9 mouse cellular contexts compared by ENCODE assay signal in the genomic region with DNA sequence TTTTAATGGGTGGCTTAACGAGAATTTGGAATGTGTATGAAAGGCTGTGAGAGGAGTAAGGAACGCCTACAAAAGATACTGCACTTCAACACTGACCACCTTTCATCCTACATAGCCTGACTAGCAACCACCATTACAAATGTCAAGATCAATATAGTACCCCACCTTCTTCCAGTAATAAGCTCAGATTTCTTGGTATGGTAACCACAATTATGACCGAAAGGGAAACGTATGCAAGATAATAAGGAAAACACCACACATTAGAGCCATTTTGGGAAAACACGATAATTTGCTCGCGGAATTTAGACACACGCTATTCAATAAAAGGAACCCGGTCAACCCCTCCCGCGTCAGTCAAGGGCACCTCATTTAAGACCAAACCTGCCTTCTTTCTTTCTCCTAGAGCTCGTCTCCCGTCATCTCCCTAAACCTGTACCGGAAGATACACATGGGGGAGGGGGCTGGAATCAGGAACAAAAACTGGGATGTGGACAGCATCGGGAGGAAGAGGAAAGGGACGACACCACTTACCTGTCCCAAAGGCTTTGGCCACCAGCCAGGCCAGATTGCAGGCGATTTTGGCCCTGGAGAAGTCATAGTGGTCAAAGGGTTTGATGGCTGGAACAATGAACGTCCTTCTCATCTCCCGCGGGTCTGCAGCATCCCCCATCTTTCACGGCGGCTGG. TPM values are rescaled to one million over a fixed set of nuclear protein-coding genes. Genes with fewer than 3 reads are reported as not detected.
A peak's percentile ranks its signal among the peaks of the same experiment; 100 is the strongest.
DNase-seq lines count a peak whose midpoint lies in the region; ATAC-seq and TF ChIP-seq lines count a peak whose summit lies in the region.
"Had no signal": no experiment of that assay in that cellular context is flagged by ENCODE, and none has a peak within 500 bp of the region (broad histone marks: within the 10 kb centered on the region; RNA-seq: fewer than 3 reads in every experiment).

No protein-coding gene starts in this region.

- under 1% methylated on average over 22 of the region's 22 CpGs for WGBS in cerebellum, adult 2 months
- WGBS in midbrain, postnatal 0 days, result under 1% methylated on average over 22 of the region's 22 CpGs

- H3K9ac ChIP-seq in midbrain, postnatal 0 days (replicated peaks; ENCODE audit: low read length, poor library complexity, severe bottlenecking), result peak overlapping the region; percentile 96

- intact Hi-C loops in left cerebral cortex, postnatal 4 days (cut with DNase I), result no loop called here

- peak overlapping the region; percentile 70 for H3K4me3 ChIP-seq in erythroblast, embryonic 14.5 days (replicated peaks)
- peak overlapping the region; percentile 90 for H3K4me3 ChIP-seq in cerebellum, adult 2 months (replicated peaks; ENCODE audit: insufficient read depth, low read depth, low read length)
- peak overlapping the region; percentile 98 for H3K4me3 ChIP-seq in midbrain, postnatal 0 days (ENCODE audit: low read depth, low read length)

- peak overlapping the region; percentile 92 for H3K27ac ChIP-seq in cerebellum, adult 2 months (ENCODE audit: insufficient read depth, low read length)
- H3K27ac ChIP-seq in midbrain, postnatal 0 days (ENCODE audit: low read depth, low read length), result peak overlapping the region; percentile 97

- no peaks in the 10 kb centered on the region for H3K27me3 ChIP-seq in erythroblast, embryonic 14.5 days (ENCODE audit: control insufficient read depth)
- H3K27me3 ChIP-seq in cerebellum, adult 2 months (ENCODE audit: control insufficient read depth, insufficient read depth, low read length), result no peaks in the 10 kb centered on the region
- no peaks in the 10 kb centered on the region for H3K27me3 ChIP-seq in midbrain, postnatal 0 days (ENCODE audit: insufficient read depth, low read length)
- H3K27me3 ChIP-seq: Patski had no signal

- H3K4me1 ChIP-seq in erythroblast, embryonic 14.5 days (ENCODE audit: control insufficient read depth), result peaks cover 67% of the 10 kb centered on the region
- peaks cover 9% of the 10 kb centered on the region for H3K4me1 ChIP-seq in cerebellum, adult 2 months (ENCODE audit: control insufficient read depth, insufficient read depth, low read length)
- H3K4me1 ChIP-seq in midbrain, postnatal 0 days (ENCODE audit: insufficient read depth, low read length), result peaks cover 5% of the 10 kb centered on the region; the same call in 1 of the 2 replicates

- no peak for TF ChIP-seq CTCF in cerebellum, adult 2 months (IDR thresholded peaks at IDR 0.05; ENCODE audit: borderline replicate concordance, insufficient read depth, low read depth, low read length)
- no peak for TF ChIP-seq CTCF in midbrain, postnatal 0 days (IDR thresholded peaks at IDR 0.05)

- H3K9me3 ChIP-seq in erythroblast, embryonic 14.5 days (ENCODE audit: control insufficient read depth, low read length), result peaks cover 6% of the 10 kb centered on the region
- H3K9me3 ChIP-seq in midbrain, postnatal 0 days (ENCODE audit: low read length), result no peaks in the 10 kb centered on the region

- no peak for ATAC-seq in erythroblast, adult 5-6 weeks (replicated peaks; ENCODE audit: low FRiP score, poor library complexity, severe bottlenecking)
- ATAC-seq in midbrain, postnatal 0 days (ENCODE audit: low FRiP score), result no peak

- peak; percentile 10 for DNase-seq in 416B (ENCODE audit: low read depth)
- DNase-seq in cerebellum, adult 2 months, result peak; percentile 70 to 75
- DNase-seq in frontal cortex, postnatal 25 days (ENCODE audit: low spot score in 2 of 2), result peak; percentile 20 to 35
- DNase-seq in left cerebral cortex, postnatal 4 days, result peak; percentile 51
- peak; percentile 46 for DNase-seq in midbrain, postnatal 0 days (ENCODE audit: low spot score)
- DNase-seq in thymus, postnatal 4 days, result no peak

- H3K36me3 ChIP-seq in erythroblast, embryonic 14.5 days (ENCODE audit: control insufficient read depth), result peaks cover 45% of the 10 kb centered on the region
- H3K36me3 ChIP-seq in midbrain, postnatal 0 days (ENCODE audit: insufficient read depth, low read length), result no peaks in the 10 kb centered on the region

- TF ChIP-seq POLR2A in cerebellum, adult 2 months (IDR thresholded peaks at IDR 0.05; ENCODE audit: borderline replicate concordance, insufficient read depth, low read length), result no peak

- H3K4me2 ChIP-seq in midbrain, postnatal 0 days (ENCODE audit: low read depth, low read length, poor library complexity, severe bottlenecking), result peak overlapping the region; percentile 86

RNA-seq across cellular contexts. Expression of gene Camsap2, which starts 1.0 kb away (rescaled TPM):
- 0.76 and 1.1 TPM in 2 replicates for polyA plus RNA-seq in erythroblast, embryonic 14.5 days (2012)
- 23.0 and 33.6 TPM in 2 replicates for total RNA-seq in erythroblast, adult 5-6 weeks (2015; ENCODE audit: low replicate concordance)
- 53.8 and 56.0 TPM in 2 replicates for total RNA-seq in erythroblast, adult 5-6 weeks (2017; ENCODE audit: low replicate concordance)
- 51.1 and 51.2 TPM in 2 replicates for polyA plus RNA-seq in cerebellum, adult 2 months (2012; rRNA removed)
- 100 to 1,000 TPM; 153 to 159 TPM for total RNA-seq in left cerebral cortex, postnatal 4 days (2021)
- total RNA-seq in midbrain, postnatal 0 days (2014; rRNA removed), result 137 and 143 TPM in 2 replicates
- 19.0 and 21.9 TPM in 2 replicates for polyA plus RNA-seq in midbrain, postnatal 0 days (2015; fragmentation: Nextera tagmentation; extraction: Ambion mirVana)
